Mouse (Mus musculus) forebrain, embryonic 10.5 days (tissue): ENCODE measurements at regions not wholly inside any gene's neighbourhood (a gene's known extent, or its start where the extent isn't known, plus 50 kb on each side); places are given as distances from the start of the nearest gene placed in this dataset.
A peak's percentile ranks its signal among the peaks of the same experiment; 100 is the strongest.

Experiments
- DNase-seq: peaks from one replicate; pipeline ENCODE4 v3.0.0-alpha.2; 2017; ENCODE audit warnings: low spot score; ENCODE audit errors: extremely low spot score
- H3K27ac ChIP-seq: fragments of 300-500 bp; sonication (generic); 2 replicates; pipeline ENCODE4 v1.5.1; 2016; ENCODE audit warnings: mild to moderate bottlenecking
- H3K27me3 ChIP-seq: fragments of 300-500 bp; sonication (generic); 2 replicates; pipeline ENCODE4 v1.6.1; 2016; ENCODE audit warnings: mild to moderate bottlenecking; ENCODE audit not compliant: poor library complexity, severe bottlenecking
- H3K36me3 ChIP-seq: fragments of 300-500 bp; sonication (generic); replicated peaks from 2 replicates; pipeline ENCODE4 v1.6.1; 2016; ENCODE audit warnings: mild to moderate bottlenecking, moderate library complexity
- H3K4me1 ChIP-seq: fragments of 300-500 bp; sonication (generic); 2 replicates; pipeline ENCODE4 v1.6.1; 2016
- H3K4me3 ChIP-seq: fragments of 300-500 bp; sonication (generic); 2 replicates; pipeline ENCODE4 v1.5.1; 2016; ENCODE audit warnings: mild to moderate bottlenecking, moderate library complexity
- H3K9me3 ChIP-seq: fragments of 300-500 bp; sonication (generic); 2 replicates; pipeline ENCODE4 v1.6.1; 2016; ENCODE audit warnings: mild to moderate bottlenecking, moderate library complexity
- WGBS: fragments of 180-500 bp; shearing (Covaris S2); methylation state at CpG from one replicate; pipeline ENCODE4 v1.1.7; 2016; 5-methylcytosine and 5-hydroxymethylcytosine counted together

GRCm38 (mm10) chr4:131508154-131508553, 329.9 kb downstream of the Ptpru start:
- Histone ChIP-seq H3K27ac (no peak overlapping the region), H3K36me3 (no peaks in the 10 kb centered on the region), H3K9me3 (no peaks in the 10 kb centered on the region), H3K4me3 (no peak overlapping the region), H3K4me1 (peaks cover 17% of the 10 kb centered on the region), H3K27me3 (no peaks in the 10 kb centered on the region)
- no peak for DNase-seq
- 84% methylated on average over 7 of the region's 7 CpGs for WGBS

GRCm38 (mm10) chr4:131511586-131511985, 326.5 kb downstream of the Ptpru start:
- Histone ChIP-seq H3K36me3 (no peaks in the 10 kb centered on the region), H3K27me3 (no peaks in the 10 kb centered on the region), H3K9me3 (no peaks in the 10 kb centered on the region), H3K4me3 (no peak overlapping the region), H3K27ac (no peak overlapping the region), H3K4me1 (peaks cover 20% of the 10 kb centered on the region)
- WGBS = 91% methylated on average over 3 of the region's 3 CpGs
- DNase-seq = no peak

- no peaks in the 10 kb centered on the region for H3K27me3 ChIP-seq
- H3K4me1 ChIP-seq = peaks cover 9% of the 10 kb centered on the region; the same call in 1 of the 2 replicates
- WGBS = 83% methylated on average over 7 of the region's 7 CpGs
- no peak overlapping the region for H3K4me3 ChIP-seq
- H3K9me3 ChIP-seq = no peaks in the 10 kb centered on the region
- DNase-seq = no peak
- H3K36me3 ChIP-seq = no peaks in the 10 kb centered on the region
- H3K27ac ChIP-seq = no peak overlapping the region
These were observed 325.3 kb downstream of the Ptpru start for GRCm38 (mm10) chr4:131512768-131513167.

GRCm38 (mm10) chr4:131520636-131521306, 317.3 kb downstream of the Ptpru start:
- 87% methylated on average over 10 of the region's 10 CpGs for WGBS
- H3K27me3 ChIP-seq = no peaks in the 10 kb centered on the region
- peaks cover 4% of the 10 kb centered on the region; the same call in 1 of the 2 replicates for H3K4me1 ChIP-seq
- no peaks in the 10 kb centered on the region for H3K9me3 ChIP-seq
- no peak overlapping the region for H3K27ac ChIP-seq
- no peak overlapping the region for H3K4me3 ChIP-seq
- no peak for DNase-seq
- no peaks in the 10 kb centered on the region for H3K36me3 ChIP-seq

GRCm38 (mm10) chr4:131521307-131521651, 316.8 kb downstream of the Ptpru start:
- no peaks in the 10 kb centered on the region for H3K27me3 ChIP-seq
- WGBS = 86% methylated on average over 8 of the region's 8 CpGs

GRCm38 (mm10) chr4:131525236-131525635, 312.9 kb downstream of the Ptpru start:
- H3K36me3 ChIP-seq = no peaks in the 10 kb centered on the region
- H3K4me1 ChIP-seq = no peaks in the 10 kb centered on the region
- 87% methylated on average over 3 of the region's 3 CpGs for WGBS
- no peaks in the 10 kb centered on the region for H3K9me3 ChIP-seq
- no peak for DNase-seq
- H3K4me3 ChIP-seq = no peak overlapping the region
- H3K27me3 ChIP-seq = no peaks in the 10 kb centered on the region
- no peak overlapping the region for H3K27ac ChIP-seq

More at GRCm38 (mm10) chr4:131521307-131521651, 316.8 kb downstream of the Ptpru start:
- no peaks in the 10 kb centered on the region for H3K36me3 ChIP-seq
- no peak overlapping the region for H3K27ac ChIP-seq
- H3K4me1 ChIP-seq = no peaks in the 10 kb centered on the region
- H3K4me3 ChIP-seq = no peak overlapping the region
- no peak for DNase-seq
- H3K9me3 ChIP-seq = no peaks in the 10 kb centered on the region

- 79% methylated on average over 5 of the region's 5 CpGs for WGBS
- no peaks in the 10 kb centered on the region for H3K27me3 ChIP-seq
- no peaks in the 10 kb centered on the region for H3K4me1 ChIP-seq
- no peak overlapping the region for H3K4me3 ChIP-seq
- no peaks in the 10 kb centered on the region for H3K9me3 ChIP-seq
- DNase-seq = no peak
- no peaks in the 10 kb centered on the region for H3K36me3 ChIP-seq
- no peak overlapping the region for H3K27ac ChIP-seq
These were observed 307.6 kb downstream of the Ptpru start for GRCm38 (mm10) chr4:131530491-131530890.

GRCm38 (mm10) chr4:131531003-131531402, 307.1 kb downstream of the Ptpru start:
- Histone ChIP-seq H3K4me1 (no peaks in the 10 kb centered on the region), H3K27me3 (no peaks in the 10 kb centered on the region), H3K9me3 (no peaks in the 10 kb centered on the region), H3K4me3 (no peak overlapping the region), H3K36me3 (no peaks in the 10 kb centered on the region), H3K27ac (no peak overlapping the region)
- WGBS = 86% methylated on average over 8 of the region's 8 CpGs
- no peak for DNase-seq

- no peak for DNase-seq
These were observed 303.3 kb downstream of the Ptpru start for GRCm38 (mm10) chr4:131534831-131535230.

GRCm38 (mm10) chr4:131538237-131538636, 299.9 kb downstream of the Ptpru start:
- DNase-seq = no peak
- peaks cover 17% of the 10 kb centered on the region for H3K4me1 ChIP-seq
- H3K36me3 ChIP-seq = no peaks in the 10 kb centered on the region
- WGBS = 71% methylated on average over 4 of the region's 4 CpGs
- no peak overlapping the region for H3K4me3 ChIP-seq
- no peaks in the 10 kb centered on the region for H3K9me3 ChIP-seq
- H3K27me3 ChIP-seq = no peaks in the 10 kb centered on the region
- H3K27ac ChIP-seq = no peak overlapping the region

More at GRCm38 (mm10) chr4:131534831-131535230, 303.3 kb downstream of the Ptpru start:
- WGBS = 90% methylated on average over 6 of the region's 6 CpGs
- Histone ChIP-seq H3K27ac (no peak overlapping the region), H3K4me3 (no peak overlapping the region), H3K27me3 (no peaks in the 10 kb centered on the region), H3K9me3 (no peaks in the 10 kb centered on the region), H3K36me3 (no peaks in the 10 kb centered on the region), H3K4me1 (peaks cover 12% of the 10 kb centered on the region)

- no peak for DNase-seq
- peak overlapping the region; percentile 42 for H3K27ac ChIP-seq
- no peaks in the 10 kb centered on the region for H3K36me3 ChIP-seq
- peaks cover 18% of the 10 kb centered on the region for H3K4me1 ChIP-seq
- WGBS = 42% methylated on average over 12 of the region's 12 CpGs
- H3K27me3 ChIP-seq = no peaks in the 10 kb centered on the region
- no peak overlapping the region for H3K4me3 ChIP-seq
- H3K9me3 ChIP-seq = no peaks in the 10 kb centered on the region
These were observed 291.5 kb downstream of the Ptpru start for GRCm38 (mm10) chr4:131546422-131547200.

GRCm38 (mm10) chr4:131549581-131549980, 288.5 kb downstream of the Ptpru start:
- Histone ChIP-seq H3K36me3 (no peaks in the 10 kb centered on the region), H3K4me3 (no peak overlapping the region), H3K9me3 (no peaks in the 10 kb centered on the region), H3K27ac (no peak overlapping the region), H3K27me3 (no peaks in the 10 kb centered on the region), H3K4me1 (peaks cover 18% of the 10 kb centered on the region)
- WGBS = 86% methylated on average over 12 of the region's 12 CpGs
- no peak for DNase-seq

- Histone ChIP-seq H3K27ac (no peak overlapping the region), H3K27me3 (no peaks in the 10 kb centered on the region), H3K4me3 (no peak overlapping the region), H3K9me3 (0 out of 2 replicates have a peak, but pooled peaks cover 3% of the 10 kb centered on the region), H3K36me3 (no peaks in the 10 kb centered on the region), H3K4me1 (no peaks in the 10 kb centered on the region)
- DNase-seq = no peak
- WGBS = 89% methylated on average over 5 of the region's 5 CpGs
These were observed 279.6 kb downstream of the Ptpru start for GRCm38 (mm10) chr4:131558513-131558912.
